Mouse (Mus musculus) stomach, postnatal 0 days (tissue): Measurements from ENCODE around the gene Agtpbp1.

Source experiments
- CTCF ChIP-seq: IDR thresholded peaks from 2 replicates; pipeline ENCODE4 v1.5.1; 2016; ENCODE audit warnings: antibody characterized with exemption, low read depth, mild to moderate bottlenecking, moderate library complexity
- EP300 ChIP-seq: optimal IDR thresholded peaks from 2 replicates; pipeline ENCODE3; 2016; ENCODE audit warnings: antibody characterized with exemption

DNA sequence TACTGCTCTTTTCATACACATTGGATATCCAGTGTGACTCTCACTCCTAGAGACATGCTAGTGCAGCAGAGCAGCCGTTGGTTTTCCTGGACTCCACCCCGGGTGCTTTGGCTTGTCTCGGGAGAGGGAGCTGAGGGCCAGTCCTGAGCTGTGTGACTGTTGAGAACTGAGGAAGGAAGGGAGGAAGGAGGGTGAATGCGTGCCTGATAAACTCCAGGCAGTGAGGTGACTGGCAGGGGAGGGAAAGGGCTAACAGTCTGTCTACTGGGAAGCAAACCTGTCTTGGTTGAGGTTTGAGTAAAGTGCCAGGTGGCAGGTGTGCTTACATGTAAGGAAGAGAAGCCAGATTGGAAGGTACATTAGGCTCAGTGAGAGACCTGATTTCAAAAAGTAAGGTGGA lies 28.8 kb upstream of the Agtpbp1 start:
- TF ChIP-seq CTCF (no peak), EP300 (no peak)
